Mouse (Mus musculus): Measurements from ENCODE around the gene Socs1.

The Socs1 gene

DNA sequence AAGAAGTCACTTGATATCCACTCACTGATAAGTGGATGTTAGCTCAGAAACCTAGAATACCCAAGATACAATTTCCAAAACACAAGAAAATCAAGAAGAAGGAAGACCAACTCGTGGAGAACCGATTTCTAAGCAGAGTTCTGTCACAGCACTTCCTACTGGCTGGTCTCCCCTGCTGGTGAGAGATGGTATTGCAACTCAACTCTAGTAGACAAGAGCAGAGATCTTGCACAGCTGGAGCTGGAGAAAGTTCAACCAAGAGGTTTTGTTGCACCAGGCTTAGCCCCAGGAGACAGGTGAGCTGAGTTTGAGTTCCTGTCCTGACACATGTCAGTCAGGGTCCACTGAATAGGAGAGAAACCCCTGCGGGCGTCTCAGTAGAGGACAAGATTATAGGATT lies 18.2 kb downstream of the Socs1 start:
- in situ Hi-C loops (cut with MboI, MseI) = loop anchor here (25.0 kb wide), 1 partner anchor 105 kb away; no protein-coding TSS in a partner anchor

GRCm38 (mm10) chr16:10764323-10764722 lies 21.0 kb downstream of the Socs1 start:
- in situ Hi-C loops (cut with MboI, MseI) = loop anchor here (25.0 kb wide), 1 partner anchor 102 kb away; no protein-coding TSS in a partner anchor

DNA sequence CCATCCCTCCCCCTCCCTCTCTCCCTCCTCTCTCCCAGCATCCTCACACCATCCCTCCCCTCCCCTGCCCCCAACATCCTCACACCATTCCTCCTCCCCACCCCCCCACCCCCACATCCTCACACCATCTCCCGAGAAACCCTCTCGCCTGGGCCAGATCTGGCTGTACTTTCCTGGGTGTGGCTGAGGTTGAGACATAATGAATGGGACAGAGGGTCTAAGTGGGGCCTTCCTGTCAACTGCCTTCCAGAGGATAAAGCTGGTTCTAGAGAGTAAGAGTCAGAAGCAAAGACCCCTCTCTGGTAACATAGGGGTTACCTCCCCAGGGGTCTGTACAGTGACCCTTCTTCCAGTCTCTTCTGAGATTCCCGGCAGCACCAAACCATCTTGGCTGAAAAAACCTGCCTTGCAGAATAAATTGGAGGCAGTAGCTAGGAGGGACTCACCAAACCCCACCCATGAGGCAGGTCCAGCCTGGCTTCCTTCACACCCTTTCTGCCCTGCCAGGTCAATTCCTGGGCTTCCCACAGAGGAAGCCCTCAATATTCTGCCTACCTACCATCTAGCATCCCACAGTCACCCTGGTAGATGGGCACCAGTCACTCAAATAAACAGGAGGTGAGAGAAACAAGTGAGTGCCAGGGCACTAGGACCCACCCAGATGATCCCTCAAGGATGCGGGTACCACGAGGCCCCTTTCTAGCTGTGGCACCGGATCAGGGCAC lies 21.6 kb downstream of the Socs1 start:
- in situ Hi-C loops (cut with MboI, MseI) = loop anchor here (25.0 kb wide), 1 partner anchor 101 kb away; no protein-coding TSS in a partner anchor

DNA sequence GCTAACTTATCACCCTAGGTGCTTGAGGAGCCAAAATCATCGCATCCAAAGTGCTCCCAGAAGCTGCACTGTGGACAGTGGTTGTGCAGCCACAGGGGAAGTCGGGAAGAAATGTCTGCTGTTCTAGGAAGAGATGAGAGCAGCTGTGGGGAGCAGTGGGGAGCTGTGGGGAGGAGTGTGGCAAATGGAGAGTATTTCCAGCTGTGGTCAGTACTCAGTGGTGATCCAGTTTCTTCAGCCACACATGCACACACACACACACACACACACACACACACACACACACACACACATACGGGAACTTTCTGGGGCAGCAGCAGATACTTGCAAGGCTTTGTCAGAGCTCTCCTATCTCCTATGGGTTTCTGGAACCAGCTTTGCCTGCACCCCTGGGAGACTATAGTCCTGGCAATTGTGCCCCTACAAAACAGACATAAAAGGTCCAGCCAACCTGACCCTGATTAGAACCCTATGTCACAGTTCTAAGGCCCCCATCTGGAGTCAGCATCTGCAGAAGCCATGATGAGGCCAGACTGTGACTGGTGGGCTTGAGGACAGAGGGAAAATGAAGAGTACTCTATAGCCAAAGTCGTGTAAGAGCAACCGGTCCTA lies 22.7 kb downstream of the Socs1 start:
- in situ Hi-C loops (cut with MboI, MseI) = loop anchor here (25.0 kb wide), 1 partner anchor 100 kb away; no protein-coding TSS in a partner anchor

GRCm38 (mm10) chr16:10761182-10761581 lies 24.2 kb downstream of the Socs1 start:
- in situ Hi-C loops (cut with MboI, MseI) = loop anchor here (25.0 kb wide), 1 partner anchor 99 kb away; no protein-coding TSS in a partner anchor

DNA sequence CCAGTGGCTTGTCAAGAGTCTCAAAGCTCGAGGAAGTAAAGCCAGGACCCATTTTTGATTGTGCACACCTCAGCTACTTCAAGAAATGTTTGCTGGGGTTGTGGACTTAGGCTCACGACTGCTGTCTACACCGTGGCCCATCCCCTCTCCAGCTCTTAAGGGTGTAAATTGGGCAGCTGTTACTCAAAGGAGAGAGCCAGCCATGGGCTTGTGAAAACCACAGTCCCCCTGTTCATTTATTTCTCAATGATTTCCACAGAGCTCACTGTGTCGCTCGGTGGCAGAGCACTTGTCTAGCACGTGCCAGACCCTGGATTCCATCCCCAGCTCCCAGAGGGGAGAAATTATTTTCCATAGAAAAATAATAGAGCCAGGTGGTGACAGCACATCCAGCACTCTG lies 29.2 kb downstream of the Socs1 start:
- in situ Hi-C loops (cut with MboI, MseI) = loop anchor here (25.0 kb wide), 1 partner anchor 94 kb away; no protein-coding TSS in a partner anchor

- in situ Hi-C loops (cut with MboI, MseI) = loop anchor here (25.0 kb wide), 1 partner anchor 92 kb away; no protein-coding TSS in a partner anchor
Measured at GRCm38 (mm10) chr16:10754521-10755296, 30.6 kb downstream of the Socs1 start.

GRCm38 (mm10) chr16:10749824-10750223 lies 35.5 kb downstream of the Socs1 start:
- in situ Hi-C loops (cut with MboI, MseI) = loop anchor here (10.0 to 25.0 kb wide), 2 partner anchors 88 to 465 kb away; no protein-coding TSS in a partner anchor

GRCm38 (mm10) chr16:10749226-10749625 lies 36.1 kb downstream of the Socs1 start:
- in situ Hi-C loops (cut with MboI, MseI) = loop anchor here (10.0 kb wide), 1 partner anchor 464 kb away; no protein-coding TSS in a partner anchor

GRCm38 (mm10) chr16:10741082-10741481 lies 44.3 kb downstream of the Socs1 start:
- in situ Hi-C loops (cut with MboI, MseI) = loop anchor here (10.0 kb wide), 1 partner anchor 456 kb away; no protein-coding TSS in a partner anchor

- in situ Hi-C loops (cut with MboI, MseI) = loop anchor here (10.0 kb wide), 1 partner anchor 455 kb away; no protein-coding TSS in a partner anchor
Measured at GRCm38 (mm10) chr16:10739854-10740398, 45.4 kb downstream of the Socs1 start.

- in situ Hi-C loops (cut with MboI, MseI) = no loop called here
Measured at GRCm38 (mm10) chr16:10738866-10739265, 46.5 kb downstream of the Socs1 start.

- in situ Hi-C loops (cut with MboI, MseI) = no loop called here
Measured at GRCm38 (mm10) chr16:10737571-10737970, 47.8 kb downstream of the Socs1 start.

- in situ Hi-C loops (cut with MboI, MseI) = no loop called here
Measured at GRCm38 (mm10) chr16:10736364-10736763, 49.0 kb downstream of the Socs1 start.

DNA sequence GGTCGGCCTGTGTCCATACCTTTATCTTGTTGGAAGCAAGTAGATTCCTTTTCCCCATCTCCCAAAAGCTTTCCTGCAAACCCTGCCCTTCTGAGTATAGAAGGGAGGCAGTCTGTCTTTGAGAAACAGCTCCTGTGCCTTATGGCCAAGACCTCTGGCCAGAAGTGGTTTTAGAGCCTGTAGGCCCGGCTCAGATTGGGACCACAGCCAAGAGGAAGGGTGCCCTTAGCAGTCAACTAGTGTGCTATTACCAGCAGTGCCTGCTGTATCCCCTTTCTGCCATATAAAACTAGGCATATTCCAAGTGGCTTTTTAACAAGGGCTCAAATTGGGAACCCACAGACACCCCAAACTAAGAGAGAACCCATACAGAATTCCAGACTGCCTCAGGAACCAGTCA lies 49.6 kb downstream of the Socs1 start:
- in situ Hi-C loops (cut with MboI, MseI) = no loop called here

GRCm38 (mm10) chr16:10732421-10732820 lies 52.9 kb downstream of the Socs1 start:
- in situ Hi-C loops (cut with MboI, MseI) = no loop called here
